Mouse (Mus musculus) ES-E14 (cell line): ENCODE measurements at regions not wholly inside any gene's neighbourhood (a gene's known extent, or its start where the extent isn't known, plus 50 kb on each side); places are given as distances from the start of the nearest gene placed in this dataset.
A peak's percentile ranks its signal among the peaks of the same experiment; 100 is the strongest.

Source experiments
- DNase-seq: peaks from one replicate; pipeline ENCODE4 v3.0.0-alpha.2; 2013; ENCODE audit warnings: low read depth, low spot score
- H3K27ac ChIP-seq: 2 replicates; pipeline ENCODE4 v1.5.1; 2012; ENCODE audit warnings: low read depth, mild to moderate bottlenecking, low read length, moderate library complexity, mixed read lengths; ENCODE audit not compliant: poor library complexity, insufficient read depth, severe bottlenecking
- H3K36me3 ChIP-seq: 2 replicates; pipeline ENCODE4 v1.6.1; 2012; ENCODE audit warnings: mild to moderate bottlenecking, low read length, moderate library complexity, mixed read lengths; ENCODE audit not compliant: control insufficient read depth, poor library complexity, insufficient read depth, severe bottlenecking
- H3K4me1 ChIP-seq, 2 experiments: fragments of 150-350 bp in 1 of 2; sonication (generic) in 1 of 2; 2 replicates each; pipeline ENCODE4 v1.6.1; 2012; ENCODE audit warnings: low read length in 2 of 2, mild to moderate bottlenecking in 1 of 2, mixed read lengths in 1 of 2; ENCODE audit not compliant: control insufficient read depth in 2 of 2, insufficient read depth in 2 of 2, poor library complexity in 1 of 2
- H3K4me3 ChIP-seq, 2 experiments: fragments of 150-350 bp in 1 of 2; sonication (generic) in 1 of 2; 2 replicates each; pipeline ENCODE4 v1.5.1; 2012; ENCODE audit warnings: low read length in 2 of 2, low read depth in 1 of 2, mild to moderate bottlenecking in 1 of 2, mixed read lengths in 1 of 2; ENCODE audit not compliant: insufficient read depth in 1 of 2, poor library complexity in 1 of 2, severe bottlenecking in 1 of 2
- H3K9ac ChIP-seq: 2 replicates; pipeline ENCODE4 v1.6.1; 2012; ENCODE audit warnings: low read depth, mild to moderate bottlenecking, low read length, mixed read lengths; ENCODE audit not compliant: poor library complexity, insufficient read depth, severe bottlenecking
- H3K9me3 ChIP-seq: fragments of 150-350 bp; sonication (generic); 2 replicates; pipeline ENCODE4 v1.6.1; 2012; ENCODE audit warnings: low read depth, mild to moderate bottlenecking, low read length; ENCODE audit not compliant: control insufficient read depth, insufficient read depth
- CHD2 ChIP-seq: IDR thresholded peaks from 2 replicates; pipeline ENCODE4 v1.6.1; 2014; ENCODE audit warnings: mild to moderate bottlenecking, low read depth, low read length, inconsistent platforms
- HCFC1 ChIP-seq: IDR thresholded peaks from 2 replicates; pipeline ENCODE4 v1.6.1; 2012; ENCODE audit warnings: low read length, inconsistent platforms, borderline replicate concordance; ENCODE audit not compliant: insufficient read depth
- MAFK ChIP-seq: IDR thresholded peaks from 2 replicates; pipeline ENCODE4 v1.6.1; 2014; ENCODE audit warnings: mild to moderate bottlenecking, low read depth, low read length, inconsistent platforms; ENCODE audit not compliant: insufficient read depth
- ZC3H11A ChIP-seq: IDR thresholded peaks from 2 replicates; pipeline ENCODE4 v1.6.1; 2012; ENCODE audit warnings: low read depth, mild to moderate bottlenecking, inconsistent platforms, low read length, borderline replicate concordance
- ZNF384 ChIP-seq: IDR thresholded peaks from 2 replicates; pipeline ENCODE4 v1.6.1; 2012; ENCODE audit warnings: low read depth, low read length, inconsistent platforms
- in situ Hi-C, 2 experiments: fragments of 600-800 bp; cut with MboI; formaldehyde crosslinking; loops; one replicate each; pipeline ENCODE4 v1.15.1; 2025; ENCODE audit warnings: low sequenced_read_pairs in 2 of 2, inconsistent platforms in 1 of 2; ENCODE audit not compliant: unreplicated experiment in 2 of 2

DNA sequence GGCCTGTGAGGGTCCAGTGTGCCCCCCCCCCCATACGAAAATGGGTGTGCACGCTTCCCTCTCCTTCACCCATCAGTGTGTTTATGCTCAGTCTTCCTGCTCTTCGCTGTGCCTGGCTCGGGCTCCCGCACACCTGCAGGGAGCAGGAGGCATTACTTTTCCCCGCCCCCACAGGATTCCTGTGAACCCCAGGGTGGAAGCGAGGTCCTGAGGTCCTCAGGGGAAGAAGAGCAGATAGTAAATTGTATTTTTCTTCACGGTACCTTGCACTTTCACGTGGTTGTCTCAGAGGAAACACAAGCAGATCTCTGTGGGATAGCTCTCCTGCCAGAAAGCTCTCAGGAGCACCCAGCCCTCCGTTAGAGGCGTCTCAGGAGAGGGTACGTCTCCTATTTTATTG is 91.4 kb downstream of the Tmx1 start:
- H3K36me3 ChIP-seq = no peaks in the 10 kb centered on the region
- H3K9me3 ChIP-seq = no peaks in the 10 kb centered on the region
- TF ChIP-seq ZNF384 (no peak), MAFK (no peak), CHD2 (no peak), ZC3H11A (no peak), HCFC1 (no peak)
- no peak for DNase-seq
- peaks cover 5 to 9% of the 10 kb centered on the region in 2 experiments; a peak in 3 of 4 replicates for H3K4me1 ChIP-seq
- in situ Hi-C loops = no loop called here
- H3K4me3 ChIP-seq = no peak overlapping the region
- no peak overlapping the region for H3K9ac ChIP-seq
- H3K27ac ChIP-seq = no peak overlapping the region

DNA sequence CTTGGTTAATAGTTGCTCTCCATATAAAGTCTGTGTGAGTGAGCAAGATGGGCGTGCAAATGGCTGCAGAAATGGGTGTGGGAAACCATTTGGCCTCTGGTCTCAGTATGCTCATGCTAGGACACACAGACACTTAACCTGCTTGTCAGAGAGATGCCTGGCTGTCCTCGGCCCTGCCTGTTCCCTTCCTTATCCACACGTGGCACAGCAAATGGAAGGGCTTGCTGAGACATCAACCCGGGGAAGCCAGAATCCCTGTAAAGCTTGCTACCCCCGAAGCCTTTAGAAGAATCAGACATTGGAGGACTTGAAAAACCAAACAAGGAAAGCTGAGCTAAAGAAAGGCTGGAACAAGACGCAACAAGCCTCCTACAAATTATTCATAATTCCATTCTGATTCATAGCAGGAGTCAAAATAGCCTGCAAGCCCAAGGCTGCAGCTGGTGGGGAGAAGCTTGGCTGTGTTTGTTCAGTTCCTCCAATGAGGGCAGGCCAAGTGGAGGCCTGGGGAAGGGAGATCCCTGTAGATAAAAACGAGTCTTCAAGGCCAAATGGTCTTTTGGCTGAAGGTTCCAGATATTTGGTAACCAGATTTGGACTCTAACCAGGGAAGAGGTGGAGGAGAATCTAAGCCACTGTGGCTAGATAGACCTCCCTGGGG is 92.1 kb downstream of the Tmx1 start:
- Histone ChIP-seq H3K9ac (no peak overlapping the region), H3K9me3 (no peaks in the 10 kb centered on the region), H3K27ac (no peak overlapping the region), H3K4me1 (peaks cover 6 to 8% of the 10 kb centered on the region in 2 experiments; a peak in 3 of 4 replicates), H3K36me3 (no peaks in the 10 kb centered on the region), H3K4me3 (no peak overlapping the region)
- DNase-seq = no peak
- no peak for TF ChIP-seq HCFC1
- no peak for TF ChIP-seq MAFK
- TF ChIP-seq ZC3H11A = no peak
- TF ChIP-seq ZNF384 = no peak
- no peak for TF ChIP-seq CHD2
- in situ Hi-C loops = no loop called here

DNA sequence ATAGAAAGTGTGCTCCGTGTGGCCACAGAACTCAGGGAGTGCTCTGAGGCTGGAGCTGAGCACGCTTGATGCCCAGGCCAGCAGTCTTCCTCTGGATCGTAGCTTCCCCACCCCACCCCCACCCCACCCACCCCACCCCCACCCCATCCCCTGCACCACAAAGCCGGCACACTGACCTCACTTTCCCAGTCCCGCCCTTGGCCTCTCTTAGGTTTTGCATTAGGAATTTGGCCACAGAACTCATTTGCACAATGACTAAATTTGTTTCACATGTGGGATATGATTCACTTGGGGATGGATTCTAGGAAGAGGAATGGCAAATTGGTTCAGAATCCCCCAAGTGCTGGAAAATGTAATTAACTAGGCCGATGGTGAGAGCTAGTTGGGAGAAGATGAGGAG is 94.3 kb downstream of the Tmx1 start:
- H3K27ac ChIP-seq = no peak overlapping the region
- H3K36me3 ChIP-seq = no peaks in the 10 kb centered on the region
- no peaks in the 10 kb centered on the region for H3K9me3 ChIP-seq
- peaks cover 6 to 8% of the 10 kb centered on the region in 2 experiments; a peak in 3 of 4 replicates for H3K4me1 ChIP-seq
- no peak overlapping the region for H3K4me3 ChIP-seq
- TF ChIP-seq MAFK (no peak), CHD2 (no peak), ZC3H11A (no peak), HCFC1 (no peak)
- H3K9ac ChIP-seq = no peak overlapping the region
- no peak for DNase-seq
- in situ Hi-C loops = no loop called here

DNA sequence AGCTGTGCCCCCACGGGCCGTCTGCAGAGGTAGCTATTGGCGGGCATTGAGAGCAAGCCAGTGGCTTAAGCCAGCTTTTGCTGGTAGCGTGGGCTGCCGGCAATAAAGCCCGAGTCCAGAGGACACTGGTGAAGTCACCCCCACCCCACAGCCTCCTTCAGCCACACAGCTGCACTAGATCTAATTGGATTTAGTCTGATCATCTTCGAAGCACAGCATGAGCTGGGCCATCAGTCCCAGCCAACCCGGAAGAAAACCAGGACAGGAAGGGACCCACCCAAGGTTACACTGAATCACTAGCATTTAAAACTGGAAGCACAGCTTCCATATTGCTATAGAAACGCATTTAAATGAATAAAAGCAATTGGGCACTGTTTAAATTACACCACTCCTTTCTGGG is 96.4 kb downstream of the Tmx1 start:
- Histone ChIP-seq H3K4me3 (no peak overlapping the region; a peak in 1 of 4 replicates), H3K9ac (no peak overlapping the region; the same call in 1 of the 2 replicates), H3K27ac (peak overlapping the region; percentile 40; the same call in 1 of the 2 replicates), H3K36me3 (no peaks in the 10 kb centered on the region), H3K9me3 (no peaks in the 10 kb centered on the region), H3K4me1 (peaks cover 6 to 8% of the 10 kb centered on the region in 2 experiments; a peak in 3 of 4 replicates)
- in situ Hi-C loops = no loop called here
- TF ChIP-seq MAFK (no peak), CHD2 (no peak), ZNF384 (no peak), ZC3H11A (no peak), HCFC1 (no peak)
- peak; percentile 44 for DNase-seq

DNA sequence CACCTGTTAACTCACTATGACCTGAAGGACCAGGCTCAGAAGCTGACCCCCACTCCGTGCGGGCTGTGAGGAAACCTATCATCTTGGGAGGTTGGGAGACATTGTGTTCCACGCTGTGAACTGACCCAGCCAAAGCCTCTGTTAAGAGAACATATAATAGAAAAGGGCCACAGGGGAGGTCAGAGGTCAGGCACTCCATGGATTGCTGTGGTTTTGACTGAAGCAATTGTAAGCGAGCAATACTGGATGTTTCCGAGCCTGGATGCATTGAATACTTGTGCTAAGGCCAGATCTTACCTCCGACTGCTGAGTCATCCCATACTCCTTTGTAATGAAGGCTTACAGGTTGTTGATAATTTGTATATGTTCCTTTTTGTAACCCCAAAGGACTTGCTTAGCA is 101.0 kb downstream of the Tmx1 start:
- Histone ChIP-seq H3K9ac (no peak overlapping the region), H3K27ac (no peak overlapping the region), H3K4me1 (peaks cover 3 to 4% of the 10 kb centered on the region in 2 experiments; a peak in 2 of 4 replicates), H3K9me3 (no peaks in the 10 kb centered on the region), H3K4me3 (no peak overlapping the region), H3K36me3 (no peaks in the 10 kb centered on the region)
- TF ChIP-seq ZNF384 (no peak), MAFK (no peak)
- DNase-seq = no peak
- in situ Hi-C loops = no loop called here
